Mouse (Mus musculus) thymus, postnatal 25 days (tissue): ENCODE data around the gene Gm10717.
"Not testable (repeated sequence)": the region's sequence is repeated elsewhere in the genome, so short reads cannot be mapped to it uniquely, and the experiment has no call there.

Experiments
- DNase-seq: peaks from one replicate; pipeline ENCODE4 v3.0.0; 2022

Gm10717 gene

DNA sequence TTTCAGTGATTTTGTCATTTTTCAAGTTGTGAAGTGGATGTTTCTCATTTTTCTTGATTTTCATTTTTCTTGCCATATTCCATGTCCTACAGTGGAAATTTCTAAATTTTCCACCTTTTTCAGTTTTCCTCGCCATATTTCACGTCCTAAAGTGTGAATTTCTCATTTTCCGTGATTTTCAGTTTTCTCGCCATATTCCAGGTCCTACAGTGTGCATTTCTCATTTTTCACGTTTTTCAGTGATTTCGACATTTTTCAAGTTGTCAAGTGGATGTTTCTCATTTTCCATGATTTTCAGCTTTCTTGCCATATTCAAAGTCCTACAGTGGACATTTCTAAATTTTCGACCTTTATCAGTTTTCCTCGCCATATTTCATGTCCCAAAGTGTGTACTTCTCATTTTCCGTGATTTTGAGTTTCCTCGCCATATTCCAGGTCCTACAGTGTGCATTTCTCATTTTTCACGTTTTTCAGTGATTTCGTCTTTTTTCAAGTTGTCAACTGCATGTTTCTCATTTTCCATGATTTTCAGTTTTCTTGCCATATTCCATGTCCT, at the start of gene Gm10717:
Gene Gm10717 (plus strand): TSS at position 506 of the 556 bp plus-strand sequence.
- DNase-seq = peak; percentile 14

- peak; percentile 3 for DNase-seq
Measured at GRCm38 (mm10) chr9:3000445-3000972, 24.7 kb upstream of the Gm10717 start, which contains the start of gene Gm10722. Gm10722 (plus strand) TSS chr9:3000922.

GRCm38 (mm10) chr9:3001006-3001405, 24.2 kb upstream of the Gm10717 start:
- not testable (repeated sequence) for DNase-seq

DNA sequence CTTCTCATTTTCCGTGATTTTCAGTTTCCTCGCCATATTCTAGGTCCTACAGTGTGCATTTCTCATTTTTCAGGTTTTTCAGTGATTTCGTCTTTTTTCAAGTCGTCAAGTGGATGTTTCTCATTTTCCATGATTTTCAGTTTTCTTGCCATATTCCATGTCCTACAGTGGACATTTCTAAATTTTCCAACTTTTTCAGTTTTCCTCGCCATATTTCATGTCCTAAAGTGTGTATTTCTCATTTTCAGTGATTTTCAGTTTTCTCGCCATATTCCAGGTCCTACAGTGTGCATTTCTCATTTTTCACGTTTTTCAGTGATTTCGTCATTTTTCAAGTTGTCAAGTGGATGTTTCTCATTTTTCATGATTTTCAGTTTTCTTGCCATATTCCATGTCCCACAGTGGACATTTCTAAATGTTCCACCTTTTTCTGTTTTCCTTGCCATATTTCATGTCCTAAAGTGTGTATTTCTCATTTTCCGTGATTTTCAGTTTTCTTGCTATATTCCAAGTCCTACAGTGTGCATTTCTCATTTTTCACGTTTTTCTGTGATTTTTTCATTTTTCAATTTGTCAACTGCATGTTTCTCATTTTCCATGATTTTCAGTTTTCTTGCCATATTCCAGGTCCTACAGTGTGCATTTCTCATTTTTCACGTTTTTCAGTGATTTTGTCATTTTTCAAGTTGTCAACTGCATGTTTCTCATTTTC, 23.1 kb upstream of the Gm10717 start:
- DNase-seq = peak; percentile 82

GRCm38 (mm10) chr9:3002794-3003396, 22.3 kb upstream of the Gm10717 start, which contains the start of gene Gm11168:
Gm11168 (plus strand) TSS chr9:3003346.
- DNase-seq = not testable (repeated sequence)

DNA sequence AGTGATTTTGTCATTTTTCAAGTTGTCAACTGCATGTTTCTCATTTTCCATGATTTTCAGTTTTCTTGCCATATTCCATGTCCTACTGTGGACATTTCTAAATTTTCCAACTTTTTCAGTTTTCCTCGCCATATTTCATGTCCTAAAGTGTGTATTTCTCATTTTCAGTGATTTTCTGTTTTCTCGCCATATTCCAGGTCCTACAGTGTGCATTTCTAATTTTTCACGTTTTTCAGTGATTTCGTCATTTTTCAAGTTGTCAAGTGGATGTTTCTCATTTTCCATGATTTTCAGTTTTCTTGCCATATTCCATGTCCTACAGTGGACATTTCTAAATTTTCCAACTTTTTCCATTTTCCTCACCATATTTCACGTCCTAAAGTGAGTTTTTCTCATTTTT, 19.0 kb upstream of the Gm10717 start:
- not testable (repeated sequence) for DNase-seq

- DNase-seq = peak; percentile 78
Measured at GRCm38 (mm10) chr9:3006636-3007035, 18.6 kb upstream of the Gm10717 start.

GRCm38 (mm10) chr9:3007272-3007671, 17.9 kb upstream of the Gm10717 start:
- not testable (repeated sequence) for DNase-seq

DNA sequence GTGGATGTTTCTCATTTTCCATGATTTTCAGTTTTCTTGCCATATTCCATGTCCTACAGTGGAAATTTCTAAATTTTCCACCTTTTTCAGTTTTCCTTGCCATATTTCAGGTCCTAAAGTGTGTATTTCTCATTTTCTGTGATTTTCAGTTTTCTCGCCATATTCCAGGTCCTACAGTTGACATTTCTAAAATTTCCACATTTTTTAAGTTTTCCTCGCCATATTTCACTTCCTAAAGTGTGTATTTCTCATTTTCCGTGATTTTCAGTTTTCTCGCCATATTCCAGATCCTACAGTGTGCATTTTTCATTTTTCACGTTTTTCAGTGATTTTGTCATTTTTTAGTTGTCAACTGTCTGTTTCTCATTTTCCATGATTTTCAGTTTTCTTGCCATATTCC, 15.9 kb upstream of the Gm10717 start:
- not testable (repeated sequence) for DNase-seq

DNA sequence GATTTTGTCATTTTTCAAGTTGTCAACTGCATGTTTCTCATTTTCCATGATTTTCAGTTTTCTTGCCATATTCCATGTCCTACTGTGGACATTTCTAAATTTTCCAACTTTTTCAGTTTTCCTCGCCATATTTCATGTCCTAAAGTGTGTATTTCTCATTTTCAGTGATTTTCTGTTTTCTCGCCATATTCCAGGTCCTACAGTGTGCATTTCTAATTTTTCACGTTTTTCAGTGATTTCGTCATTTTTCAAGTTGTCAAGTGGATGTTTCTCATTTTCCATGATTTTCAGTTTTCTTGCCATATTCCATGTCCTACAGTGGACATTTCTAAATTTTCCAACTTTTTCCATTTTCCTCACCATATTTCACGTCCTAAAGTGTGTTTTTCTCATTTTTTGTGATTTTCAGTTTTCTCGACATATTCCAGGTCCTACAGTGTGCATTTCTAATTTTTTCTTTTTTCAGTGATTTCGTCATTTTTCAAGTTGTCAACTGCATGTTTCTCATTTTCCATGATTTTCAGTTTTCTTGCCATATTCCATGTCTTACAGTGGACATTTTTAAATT, 13.1 kb upstream of the Gm10717 start:
- DNase-seq = not testable (repeated sequence)

- not testable (repeated sequence) for DNase-seq
Measured at GRCm38 (mm10) chr9:3012733-3013279, 12.4 kb upstream of the Gm10717 start, which contains the start of gene Gm10721. Gm10721 (plus strand) TSS chr9:3013140.

DNA sequence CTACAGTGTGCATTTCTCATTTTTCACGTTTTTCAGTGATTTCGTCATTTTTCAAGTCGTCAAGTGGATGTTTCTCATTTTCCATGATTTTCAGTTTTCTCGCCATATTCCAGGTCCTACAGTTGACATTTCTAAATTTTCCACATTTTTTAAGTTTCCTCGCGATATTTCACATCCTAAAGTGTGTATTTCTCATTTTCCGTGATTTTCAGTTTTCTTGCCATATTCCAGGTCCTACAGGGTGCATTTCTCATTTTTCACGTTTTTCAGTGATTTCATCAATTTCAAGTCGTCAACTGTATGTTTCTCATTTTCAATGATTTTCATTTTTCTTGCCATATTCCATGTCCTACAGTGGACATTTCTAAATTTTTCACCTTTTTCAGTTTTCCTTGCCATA, 9.9 kb upstream of the Gm10717 start, which contains the start of gene Gm10720:
Gene Gm10720 (plus strand): TSS at position 301 of the 400 bp plus-strand sequence.
- DNase-seq = not testable (repeated sequence)

DNA sequence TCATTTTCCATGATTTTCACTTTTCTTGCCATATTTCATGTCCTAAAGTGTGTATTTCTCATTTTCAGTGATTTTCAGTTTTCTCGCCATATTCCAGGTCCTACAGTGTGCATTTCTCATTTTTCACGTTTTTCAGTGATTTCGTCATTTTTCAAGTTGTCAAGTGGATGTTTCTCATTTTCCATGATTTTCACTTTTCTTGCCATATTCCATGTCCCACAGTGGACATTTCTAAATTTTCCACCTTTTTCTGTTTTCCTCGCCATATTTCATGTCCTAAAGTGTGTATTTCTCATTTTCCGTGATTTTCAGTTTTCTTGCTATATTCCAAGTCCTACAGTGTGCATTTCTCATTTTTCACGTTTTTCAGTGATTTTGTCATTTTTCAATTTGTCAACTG, 9.3 kb upstream of the Gm10717 start:
- not testable (repeated sequence) for DNase-seq

- DNase-seq = not testable (repeated sequence)
Measured at GRCm38 (mm10) chr9:3017108-3017507, 8.1 kb upstream of the Gm10717 start, which contains the start of gene Gm10719. Gm10719 (plus strand) TSS chr9:3017408.

- peak; percentile 11 for DNase-seq
Measured at GRCm38 (mm10) chr9:3018944-3019343, 6.3 kb upstream of the Gm10717 start.

- peak; percentile 26 for DNase-seq
Measured at GRCm38 (mm10) chr9:3019835-3020727, 5.1 kb upstream of the Gm10717 start.

DNA sequence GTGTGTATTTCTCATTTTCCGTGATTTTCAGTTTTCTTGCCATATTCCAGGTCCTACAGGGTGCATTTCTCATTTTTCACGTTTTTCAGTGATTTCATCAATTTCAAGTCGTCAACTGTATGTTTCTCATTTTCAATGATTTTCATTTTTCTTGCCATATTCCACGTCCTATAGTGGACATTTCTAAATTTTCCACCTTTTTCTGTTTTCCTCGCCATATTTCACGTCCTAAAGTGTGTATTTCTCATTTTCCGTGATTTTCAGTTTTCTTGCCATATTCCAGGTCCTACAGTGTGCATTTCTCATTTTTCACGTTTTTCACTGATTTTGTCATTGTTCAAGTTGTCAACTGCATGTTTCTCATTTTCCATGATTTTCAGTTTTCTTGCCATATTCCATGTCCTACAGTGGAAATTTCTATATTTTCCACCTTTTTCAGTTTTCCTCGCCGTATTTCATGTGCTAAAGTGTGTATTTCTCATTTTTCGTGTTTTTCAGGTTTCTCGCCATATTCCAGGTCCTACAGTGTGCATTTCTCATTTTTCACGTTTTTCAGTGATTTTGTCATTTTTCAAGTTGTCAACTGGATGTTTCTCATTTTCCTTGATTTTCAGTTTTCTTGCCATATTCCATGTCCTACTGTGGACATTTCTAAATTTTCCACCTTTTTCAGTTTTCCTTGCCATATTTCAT, 2.8 kb upstream of the Gm10717 start:
- DNase-seq = peak; percentile 46

DNA sequence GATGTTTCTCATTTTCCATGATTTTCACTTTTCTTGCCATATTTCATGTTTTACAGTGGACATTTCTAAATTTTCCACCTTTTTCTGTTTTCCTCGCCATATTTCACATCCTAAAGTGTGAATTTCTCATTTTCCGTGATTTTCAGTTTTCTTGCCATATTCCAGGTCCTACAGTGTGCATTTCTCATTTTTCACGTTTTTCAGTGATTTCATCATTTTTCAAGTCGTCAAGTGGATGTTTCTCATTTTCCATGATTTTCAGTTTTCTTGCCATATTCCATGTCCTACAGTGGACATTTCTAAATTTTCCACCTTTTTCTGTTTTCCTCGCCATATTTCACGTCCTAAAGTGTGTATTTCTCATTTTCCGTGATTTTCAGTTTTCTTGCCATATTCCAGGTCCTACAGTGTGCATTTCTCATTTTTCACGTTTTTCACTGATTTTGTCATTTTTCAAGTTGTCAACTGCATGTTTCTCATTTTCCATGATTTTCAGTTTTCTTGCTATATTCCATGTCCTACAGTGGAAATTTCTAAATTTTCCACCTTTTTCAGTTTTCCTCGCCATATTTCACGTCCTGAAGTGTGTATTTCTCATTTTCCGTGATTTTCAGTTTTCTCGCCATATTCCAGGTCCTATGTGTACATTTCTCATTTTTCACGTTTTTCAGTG, 1.8 kb upstream of the Gm10717 start, which contains the start of gene Gm10718:
Gene Gm10718 (plus strand): TSS at position 236 of the 673 bp plus-strand sequence.
- not testable (repeated sequence) for DNase-seq

GRCm38 (mm10) chr9:3023985-3024648, 1.1 kb upstream of the Gm10717 start:
- peak; percentile 69 for DNase-seq

DNA sequence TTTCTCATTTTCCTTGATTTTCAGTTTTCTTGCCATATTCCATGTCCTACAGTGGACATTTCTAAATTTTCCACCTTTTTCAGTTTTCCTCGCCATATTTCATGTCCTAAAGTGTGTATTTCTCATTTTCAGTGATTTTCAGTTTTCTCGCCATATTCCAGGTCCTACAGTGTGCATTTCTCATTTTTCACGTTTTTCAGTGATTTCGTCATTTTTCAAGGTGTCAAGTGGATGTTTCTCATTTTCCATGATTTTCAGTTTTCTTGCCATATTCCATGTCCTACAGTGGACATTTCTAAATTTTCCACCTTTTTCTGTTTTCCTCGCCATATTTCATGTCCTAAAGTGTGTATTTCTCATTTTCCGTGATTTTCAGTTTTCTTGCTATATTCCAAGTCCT, 436 bp downstream of the Gm10717 start:
- DNase-seq = peak; percentile 64
